Mouse (Mus musculus): ENCODE measurements around the gene Cd19.
"Not testable (repeated sequence)": the region's sequence is repeated elsewhere in the genome, so short reads cannot be mapped to it uniquely, and the experiment has no call there.

The Cd19 gene

GRCm38 (mm10) chr7:126430167-126430566 lies 15.5 kb upstream of the Cd19 start:
- no peak for DNase-seq

DNA sequence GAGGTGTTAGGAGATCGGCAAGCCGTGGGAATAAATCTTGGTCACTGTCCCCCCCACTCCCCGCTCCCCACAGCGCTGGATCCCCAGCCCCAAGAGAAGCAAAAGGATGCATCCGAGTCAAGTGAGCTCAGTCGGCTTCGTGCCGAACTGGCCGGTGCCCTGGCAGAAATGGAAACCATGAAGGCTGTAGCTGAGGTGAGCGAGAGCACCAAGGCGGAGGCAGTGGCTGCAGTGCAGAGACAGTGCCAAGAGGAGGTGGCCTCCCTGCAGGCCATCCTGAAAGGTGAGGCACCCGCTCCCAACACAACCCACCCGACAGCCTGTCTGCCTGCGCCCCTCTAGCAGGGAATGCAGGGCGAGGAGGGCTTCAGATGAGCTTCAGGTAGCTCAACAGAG lies 14.8 kb upstream of the Cd19 start:
- DNase-seq: no peak

DNA sequence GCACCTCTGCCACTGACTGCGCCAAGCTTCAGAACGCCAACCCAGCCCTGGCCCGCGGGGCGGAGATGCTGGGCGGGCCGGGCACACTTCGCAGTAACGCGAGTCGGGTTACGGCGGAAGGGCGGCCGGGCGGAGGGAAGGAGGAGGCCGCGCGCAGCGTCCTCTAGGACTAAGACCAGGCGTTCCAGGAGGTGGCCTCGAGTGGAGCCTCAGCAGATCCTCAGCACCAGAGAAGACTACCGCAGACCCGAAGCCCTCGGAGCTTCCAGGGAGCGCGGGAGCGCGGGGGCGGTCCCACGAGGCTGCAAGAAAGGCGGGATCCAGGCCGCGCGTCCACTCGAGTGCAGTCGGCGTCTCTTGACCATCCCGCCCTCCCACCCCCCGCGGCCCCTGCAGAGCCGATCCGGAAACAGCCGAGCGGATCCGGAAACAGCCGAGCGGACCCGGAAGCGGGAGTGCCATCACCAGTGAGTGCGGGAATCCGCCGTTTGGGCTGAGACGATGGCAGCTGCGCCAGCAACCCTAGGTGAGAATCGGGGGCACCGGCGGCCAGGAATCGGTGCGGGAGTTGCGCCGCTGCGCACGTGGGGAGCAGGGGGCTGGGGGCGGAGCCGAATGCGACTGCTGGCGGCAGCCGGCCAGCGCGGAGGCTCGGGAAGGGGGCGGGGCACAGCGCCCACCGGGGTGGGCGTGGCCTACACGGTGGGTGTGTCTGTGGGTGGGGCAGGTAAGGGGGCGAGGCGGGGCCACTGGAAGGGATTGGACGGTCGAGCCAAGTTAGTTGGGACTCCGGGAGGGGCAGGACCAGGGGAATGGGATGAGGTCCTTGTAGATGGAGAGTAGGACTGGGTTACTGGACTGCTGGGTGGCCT lies 14.2 kb upstream of the Cd19 start, which contains the start of gene Rabep2:
Rabep2 (plus strand) TSS at position 129 of the 872 bp plus-strand sequence.
- peak; percentile 97 for DNase-seq

DNA sequence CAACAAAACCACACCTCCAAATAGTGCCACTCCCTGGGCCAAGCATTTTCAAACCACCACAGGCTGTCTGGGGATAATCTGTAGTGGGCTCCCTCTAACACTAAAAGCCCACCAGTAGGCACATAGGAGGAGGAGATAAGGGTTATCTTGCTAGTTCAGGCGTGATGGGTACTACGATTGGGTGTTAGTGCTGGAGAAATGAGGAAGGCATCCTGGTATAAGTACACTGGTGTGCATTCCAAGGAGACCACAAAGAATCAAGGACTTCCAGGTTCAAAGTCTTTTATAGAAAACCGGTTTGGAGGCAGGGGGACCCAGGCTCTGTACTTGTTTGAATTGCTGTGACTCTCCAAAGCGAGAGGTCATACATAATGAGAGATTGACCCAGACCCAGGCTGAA lies 13.5 kb upstream of the Cd19 start:
- DNase-seq: no peak

- peak; percentile 27 for DNase-seq
Observed at GRCm38 (mm10) chr7:126427323-126427860, 12.7 kb upstream of the Cd19 start.

- DNase-seq: no peak
Observed at GRCm38 (mm10) chr7:126424161-126424560, 9.5 kb upstream of the Cd19 start.

DNA sequence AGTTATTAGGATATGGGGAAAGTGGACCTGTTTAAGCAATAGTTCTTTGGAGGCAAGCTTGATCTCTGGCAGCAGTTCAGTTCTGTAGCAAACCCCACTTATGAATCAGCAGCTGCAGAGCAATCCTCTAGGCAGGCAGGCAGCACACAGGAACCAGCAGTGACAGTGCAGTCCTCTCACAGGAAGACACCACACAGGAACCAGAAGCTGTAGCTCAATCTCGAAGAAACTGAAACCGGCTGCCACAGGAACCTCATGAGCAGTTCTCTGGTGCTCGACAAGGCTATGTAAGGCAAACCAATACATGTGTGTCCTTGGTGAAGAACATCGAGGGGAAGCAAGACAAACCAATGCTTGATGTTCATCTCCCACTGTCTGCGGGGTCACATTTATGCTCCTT lies 7.1 kb upstream of the Cd19 start:
- no peak for DNase-seq

GRCm38 (mm10) chr7:126418496-126418895 lies 3.8 kb upstream of the Cd19 start:
- DNase-seq: no peak

DNA sequence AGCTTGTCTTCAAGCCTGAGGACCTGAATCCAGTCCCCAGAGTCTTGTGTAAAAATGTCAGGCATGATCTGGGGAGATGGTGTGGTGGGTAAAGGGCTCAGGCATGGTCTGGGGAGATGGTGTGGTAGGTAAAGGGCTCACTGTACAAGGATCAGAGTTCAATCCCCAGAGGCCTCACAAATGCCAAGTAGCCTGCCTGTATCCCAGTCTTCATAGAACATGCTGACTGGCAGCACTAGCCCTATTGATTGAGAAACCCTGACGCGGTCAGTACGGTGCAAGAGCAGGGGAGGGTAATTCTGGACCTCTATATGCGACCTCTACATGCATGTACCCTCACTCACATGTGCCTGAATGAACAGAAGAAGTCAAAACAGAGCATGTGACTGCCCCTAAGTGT lies 2.9 kb upstream of the Cd19 start:
- no peak for DNase-seq

- no peak for DNase-seq
Observed at GRCm38 (mm10) chr7:126417045-126417444, 2.4 kb upstream of the Cd19 start.

GRCm38 (mm10) chr7:126416615-126417014 lies 1.9 kb upstream of the Cd19 start:
- no peak for DNase-seq

DNA sequence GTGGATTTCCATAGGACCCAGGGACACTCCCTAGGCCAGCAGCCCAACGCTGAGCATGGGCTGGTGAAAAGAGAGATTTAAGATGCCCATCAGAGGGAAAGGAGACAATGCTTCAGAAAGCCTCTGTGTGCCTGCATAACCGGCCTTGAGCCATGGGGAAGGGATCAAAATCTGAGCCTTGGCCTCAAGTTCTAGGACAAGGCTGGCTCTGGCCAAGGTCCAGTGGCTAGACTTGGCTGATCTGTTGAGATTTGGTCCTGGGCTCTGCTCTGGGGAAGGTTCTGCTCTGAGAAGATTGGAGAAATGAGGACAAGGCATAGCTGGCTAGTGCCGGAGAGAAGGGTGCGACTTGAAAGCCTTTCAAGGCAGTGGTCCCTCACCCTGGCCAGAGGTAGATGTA lies 3.6 kb downstream of the Cd19 start:
- DNase-seq: no peak

- no peak for DNase-seq
Observed at GRCm38 (mm10) chr7:126408686-126409085, 6.0 kb downstream of the Cd19 start.

DNA sequence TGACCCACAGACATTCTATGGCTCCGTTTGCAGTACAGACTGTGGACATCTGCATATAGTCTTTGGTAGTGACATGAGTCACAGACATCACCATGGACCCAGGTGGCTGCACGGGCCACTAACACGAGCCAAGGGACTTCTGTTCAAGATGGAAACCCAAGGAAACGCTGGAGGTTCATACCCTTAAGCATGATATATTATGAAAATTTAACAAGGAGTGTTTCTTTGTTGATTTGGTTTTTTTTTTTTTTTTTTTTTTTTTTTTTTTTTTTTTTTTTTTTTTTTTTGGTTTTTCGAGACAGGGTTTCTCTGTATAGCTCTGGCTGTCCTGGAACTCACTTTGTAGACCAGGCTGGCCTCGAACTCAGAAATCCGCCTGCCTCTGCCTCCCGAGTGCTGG lies 12.2 kb downstream of the Cd19 start:
- DNase-seq: not testable (repeated sequence)

- DNase-seq: peak; percentile 84
Observed at GRCm38 (mm10) chr7:126399548-126399947, 15.1 kb downstream of the Cd19 start.

- no peak for DNase-seq
Observed at GRCm38 (mm10) chr7:126397822-126398221, 16.9 kb downstream of the Cd19 start.

DNA sequence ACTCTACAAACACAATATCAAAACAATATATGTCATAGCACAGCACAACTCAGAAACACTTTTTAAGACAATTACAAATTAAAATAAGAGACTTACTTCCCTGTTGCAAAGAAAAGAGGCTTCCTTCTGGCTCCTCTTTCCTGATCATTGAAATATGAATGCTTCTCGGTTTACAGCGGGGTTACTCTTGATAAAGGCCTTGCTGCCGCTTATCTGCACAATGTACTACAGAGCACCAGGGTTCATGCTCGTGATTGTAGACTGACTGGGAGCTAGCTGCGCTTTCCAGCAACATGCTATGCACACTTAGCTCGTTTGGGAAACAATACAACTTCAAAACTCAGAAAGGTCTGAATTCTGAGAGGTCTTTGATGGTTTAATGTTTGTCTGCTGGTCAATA lies 17.5 kb downstream of the Cd19 start:
- DNase-seq: no peak

DNA sequence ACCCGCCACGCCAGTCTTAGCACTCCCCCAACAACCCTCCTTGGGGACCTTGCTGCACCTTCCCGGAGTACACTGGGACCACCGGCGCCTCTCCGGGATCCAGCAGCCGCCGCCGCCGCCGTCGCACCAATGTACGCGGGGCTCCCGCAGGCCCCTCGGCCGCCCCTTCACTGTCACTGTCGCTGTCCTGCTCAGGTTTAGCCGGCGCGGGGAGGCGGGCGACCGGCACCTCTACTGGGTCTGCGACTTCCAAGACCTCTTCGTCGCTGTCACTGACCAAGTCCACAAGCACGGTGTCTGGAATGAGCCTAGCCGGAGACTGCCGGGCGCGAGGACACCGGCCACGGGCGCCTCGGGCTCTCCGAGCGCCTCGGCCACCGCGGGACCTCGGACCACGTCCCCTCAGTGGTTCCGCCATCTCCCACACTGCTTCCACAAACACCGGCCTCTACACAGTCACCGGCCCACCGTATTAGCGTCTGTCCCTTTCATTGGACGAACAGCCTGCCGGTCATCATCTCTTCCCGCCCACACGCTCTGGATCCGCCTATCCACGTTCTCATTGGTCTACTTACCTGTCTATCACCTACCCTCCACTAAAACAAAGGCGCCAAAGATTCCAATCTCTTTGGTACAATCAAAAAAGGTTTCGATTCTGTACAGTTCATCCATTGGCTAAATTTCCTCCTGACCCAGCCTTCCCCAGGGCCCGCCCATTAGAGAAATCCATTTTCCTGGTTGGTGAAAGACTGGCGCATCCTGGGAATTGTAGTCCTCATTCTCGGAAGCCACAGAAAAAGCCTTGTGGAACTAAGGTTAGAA lies 18.2 kb downstream of the Cd19 start, which contains the start of gene Nfatc2ip:
Nfatc2ip (minus strand) TSS at position 440 of the 822 bp plus-strand sequence.
- DNase-seq: peak; percentile 100

- not testable (repeated sequence) for DNase-seq
Observed at GRCm38 (mm10) chr7:126392086-126392884, 22.4 kb downstream of the Cd19 start.

- DNase-seq: no peak
Observed at GRCm38 (mm10) chr7:126388185-126388584, 26.5 kb downstream of the Cd19 start.

GRCm38 (mm10) chr7:126383565-126383964 lies 31.1 kb downstream of the Cd19 start:
- DNase-seq: no peak

Data from cerebellum, adult 9-10 months (tissue).